Mouse (Mus musculus) ES-Bruce4 (cell line): ENCODE data around the gene Ebp. TPM values are rescaled to one million over a fixed set of nuclear protein-coding genes. Genes with fewer than 3 reads are reported as not detected.

Source experiments
- H3K27ac ChIP-seq: 2 replicates; pipeline ENCODE4 v1.5.1; 2012; ENCODE audit warnings: low read length, inconsistent platforms; ENCODE audit not compliant: insufficient read depth
- H3K27me3 ChIP-seq: 2 replicates; pipeline ENCODE4 v1.6.1; 2012; ENCODE audit warnings: mild to moderate bottlenecking, low read length, inconsistent platforms; ENCODE audit not compliant: control insufficient read depth, poor library complexity, insufficient read depth, severe bottlenecking
- H3K36me3 ChIP-seq: 2 replicates; pipeline ENCODE4 v1.6.1; 2012; ENCODE audit warnings: inconsistent platforms, mild to moderate bottlenecking, low read length, moderate library complexity; ENCODE audit not compliant: control insufficient read depth, poor library complexity, insufficient read depth, severe bottlenecking
- H3K4me1 ChIP-seq: one replicate; pipeline ENCODE4 v1.8.1; 2011; ENCODE audit warnings: low read length; ENCODE audit not compliant: control insufficient read depth, insufficient read depth
- H3K4me3 ChIP-seq: 2 replicates; pipeline ENCODE4 v1.5.1; 2011; ENCODE audit warnings: low read depth, mild to moderate bottlenecking, low read length
- H3K9ac ChIP-seq: 2 replicates; pipeline ENCODE4 v1.6.1; 2012; ENCODE audit warnings: low read depth, mild to moderate bottlenecking, inconsistent platforms; ENCODE audit not compliant: poor library complexity, severe bottlenecking
- H3K9me3 ChIP-seq: replicated peaks from 2 replicates; pipeline ENCODE4 v1.6.1; 2012; ENCODE audit warnings: mild to moderate bottlenecking, low read length, inconsistent platforms; ENCODE audit not compliant: control insufficient read depth, poor library complexity, insufficient read depth, severe bottlenecking
- CTCF ChIP-seq: IDR thresholded peaks from one replicate; pipeline ENCODE4 v1.8.1; 2011; ENCODE audit warnings: low read depth, low read length
- EP300 ChIP-seq: IDR thresholded peaks from 2 replicates; pipeline ENCODE4 v1.6.1; 2011; ENCODE audit warnings: low read depth, low read length; ENCODE audit not compliant: insufficient read depth
- POLR2A ChIP-seq: IDR thresholded peaks from one replicate; pipeline ENCODE4 v1.8.1; 2011; ENCODE audit warnings: low read length; ENCODE audit not compliant: insufficient read depth
- polyA plus RNA-seq: library from polyadenylated mRNA; stranded (reverse); fragments of >200 nt; gene quantifications from 2 replicates; pipeline ENCODE4 v1.2.4, GENCODE M21; 2011; ENCODE audit warnings: low read depth; ENCODE audit not compliant: missing spikeins, insufficient read depth, insufficient read length

The Ebp gene
- polyA plus RNA-seq, 1 experiment: 59.1 TPM

DNA sequence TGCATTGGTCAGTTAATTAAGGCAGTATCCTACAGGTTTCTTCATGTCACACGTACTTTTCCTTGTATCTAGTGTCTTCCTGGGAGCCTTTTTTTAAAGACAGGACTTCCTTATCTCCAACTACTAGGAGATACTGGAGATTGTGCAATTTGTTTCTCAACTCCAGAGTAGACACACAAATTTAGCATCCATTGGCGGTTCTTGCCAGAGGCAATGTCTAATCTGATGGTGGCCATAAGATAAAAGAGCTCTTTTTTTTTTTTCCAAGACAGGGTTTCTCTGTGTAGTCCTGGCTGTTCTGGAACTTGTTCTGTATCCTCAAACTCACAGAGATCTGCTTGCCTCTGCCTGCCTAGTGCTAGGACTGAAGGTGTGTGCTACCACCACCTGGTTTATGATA is 16.4 kb upstream of the Ebp start:
- H3K9me3 ChIP-seq: no peaks in the 10 kb centered on the region
- no peak overlapping the region for H3K27ac ChIP-seq
- no peaks in the 10 kb centered on the region for H3K36me3 ChIP-seq
- no peaks in the 10 kb centered on the region for H3K4me1 ChIP-seq
- no peak overlapping the region for H3K4me3 ChIP-seq
- H3K27me3 ChIP-seq: no peaks in the 10 kb centered on the region
- TF ChIP-seq EP300 (no peak), POLR2A (no peak), CTCF (no peak)
- H3K9ac ChIP-seq: no peak overlapping the region

GRCm38 (mm10) chrX:8207224-8207623 is 13.9 kb upstream of the Ebp start:
- H3K36me3 ChIP-seq: no peaks in the 10 kb centered on the region
- no peaks in the 10 kb centered on the region for H3K27me3 ChIP-seq
- H3K9me3 ChIP-seq: no peaks in the 10 kb centered on the region
- H3K9ac ChIP-seq: no peak overlapping the region
- no peak overlapping the region for H3K4me3 ChIP-seq
- TF ChIP-seq CTCF (no peak), POLR2A (no peak), EP300 (no peak)
- H3K4me1 ChIP-seq: no peaks in the 10 kb centered on the region
- no peak overlapping the region; the same call in 1 of the 2 replicates for H3K27ac ChIP-seq

DNA sequence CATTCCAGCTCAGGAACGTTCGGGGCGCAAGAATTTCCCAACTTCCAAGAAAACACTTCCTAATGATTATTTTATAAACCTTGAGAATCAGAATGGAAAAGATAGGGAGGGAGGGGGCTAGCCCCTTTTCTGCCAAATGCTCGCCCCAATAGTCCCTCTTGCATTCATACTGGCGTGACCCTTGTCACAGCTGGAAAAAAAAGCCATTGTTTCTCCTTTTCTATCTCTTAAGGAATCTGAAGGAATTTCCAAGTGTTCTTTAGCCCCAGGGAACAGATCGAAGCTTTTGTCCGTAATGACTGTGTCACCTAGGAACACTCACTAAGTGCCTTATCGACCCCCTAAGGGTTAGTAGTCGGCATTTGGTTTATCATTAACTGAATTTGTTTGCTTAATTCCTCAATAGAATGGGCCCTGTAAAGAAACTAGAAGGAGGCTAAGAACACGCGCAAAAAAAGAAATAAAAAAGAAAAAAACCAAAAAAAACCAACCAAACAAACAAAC is 13.4 kb upstream of the Ebp start:
- H3K27ac ChIP-seq: peak overlapping the region; percentile 88
- TF ChIP-seq EP300: no peak
- H3K4me3 ChIP-seq: peak overlapping the region; percentile 49
- no peaks in the 10 kb centered on the region for H3K27me3 ChIP-seq
- no peaks in the 10 kb centered on the region for H3K4me1 ChIP-seq
- H3K36me3 ChIP-seq: no peaks in the 10 kb centered on the region
- no peaks in the 10 kb centered on the region for H3K9me3 ChIP-seq
- peak overlapping the region; percentile 64; the same call in 1 of the 2 replicates for H3K9ac ChIP-seq

DNA sequence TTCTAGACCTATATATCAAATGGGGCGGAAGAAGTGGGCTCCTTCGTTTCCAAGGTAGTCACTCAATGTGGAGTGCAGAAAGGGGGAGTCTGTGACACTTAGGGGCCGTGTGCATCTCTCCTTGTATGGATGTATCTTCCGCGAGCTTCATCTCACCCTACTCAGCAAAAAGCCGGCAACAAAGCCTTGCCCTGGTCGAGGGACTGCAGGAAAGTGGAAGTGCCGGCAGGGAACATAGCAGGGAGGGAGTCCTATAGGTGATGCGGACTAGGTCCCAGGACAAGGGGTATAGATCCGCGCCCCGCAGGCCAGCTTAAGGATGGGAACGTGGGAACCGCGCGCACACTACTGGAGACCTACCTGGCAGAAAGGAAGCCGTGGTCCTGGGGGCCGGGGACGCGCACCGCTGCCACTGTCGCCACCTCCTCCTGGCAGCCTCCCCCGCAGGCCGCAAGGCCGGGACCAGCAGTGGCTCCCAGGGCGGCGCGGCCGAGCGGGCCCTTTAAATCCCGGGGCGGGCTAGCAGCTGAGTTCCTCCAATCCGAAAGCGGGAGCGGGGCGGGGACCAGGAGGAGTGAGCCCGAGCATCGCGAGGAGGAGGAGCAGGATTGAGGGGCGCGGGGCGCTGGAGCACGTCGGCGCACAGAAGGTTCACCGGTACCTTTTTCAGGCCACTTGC is 12.8 kb upstream of the Ebp start, which contains the start of gene Porcn:
Porcn (minus strand) TSS at position 511 of the 679 bp plus-strand sequence.
- H3K27ac ChIP-seq: peak within 1 kb of the TSS; percentile 88
- H3K4me1 ChIP-seq: no peaks in the 10 kb centered on the region
- no peaks in the 10 kb centered on the region for H3K36me3 ChIP-seq
- H3K9me3 ChIP-seq: no peaks in the 10 kb centered on the region
- no peaks in the 10 kb centered on the region for H3K27me3 ChIP-seq
- TF ChIP-seq EP300: no peak
- no peak for TF ChIP-seq POLR2A
- TF ChIP-seq CTCF: no peak
- peak within 1 kb of the TSS; percentile 64 for H3K9ac ChIP-seq
- peak within 1 kb of the TSS; percentile 86 for H3K4me3 ChIP-seq

DNA sequence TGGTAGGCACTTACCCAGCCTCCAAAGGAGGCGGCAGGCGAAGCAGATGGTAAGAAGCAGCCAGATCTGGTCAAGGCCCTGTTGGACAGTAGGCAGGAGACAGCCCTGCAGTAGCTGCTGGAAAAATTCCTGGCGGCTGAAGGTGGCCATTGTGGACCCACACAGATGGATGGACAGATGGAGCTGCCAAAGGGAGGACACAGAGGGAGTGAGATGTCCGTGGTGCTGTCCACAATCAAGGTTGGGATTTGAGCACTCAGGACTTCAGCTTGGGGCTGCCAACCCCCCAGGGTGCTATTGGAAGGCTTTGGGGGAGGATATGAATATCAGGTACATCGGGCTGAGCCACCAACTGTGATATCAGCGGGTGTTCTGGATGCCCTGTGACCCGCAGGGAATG is 12.2 kb upstream of the Ebp start:
- TF ChIP-seq CTCF: no peak
- TF ChIP-seq POLR2A: no peak
- TF ChIP-seq EP300: no peak
- peak overlapping the region; percentile 86 for H3K4me3 ChIP-seq
- no peaks in the 10 kb centered on the region for H3K27me3 ChIP-seq
- no peaks in the 10 kb centered on the region for H3K9me3 ChIP-seq
- H3K36me3 ChIP-seq: no peaks in the 10 kb centered on the region
- no peak overlapping the region for H3K27ac ChIP-seq
- peak overlapping the region; percentile 64; the same call in 1 of the 2 replicates for H3K9ac ChIP-seq
- H3K4me1 ChIP-seq: no peaks in the 10 kb centered on the region

- Histone ChIP-seq H3K9ac (no peak overlapping the region), H3K4me3 (no peak overlapping the region), H3K27ac (no peak overlapping the region), H3K27me3 (no peaks in the 10 kb centered on the region), H3K9me3 (no peaks in the 10 kb centered on the region), H3K36me3 (no peaks in the 10 kb centered on the region), H3K4me1 (no peaks in the 10 kb centered on the region)
- TF ChIP-seq POLR2A (no peak), CTCF (no peak), EP300 (no peak)
Observed at GRCm38 (mm10) chrX:8205088-8205487, 11.8 kb upstream of the Ebp start.
